Mouse (Mus musculus): Measurements from ENCODE around the gene Adgrl2.

GRCm38 (mm10) chr3:148960215-148960614 lies 30.1 kb downstream of the Adgrl2 start:
- TF ChIP-seq CTCF (IDR thresholded peaks at IDR 0.05) (no peak), EP300 (IDR thresholded peaks at IDR 0.05; ENCODE audit: insufficient read depth, low read depth, low read length) (no peak), POLR2A (IDR thresholded peaks at IDR 0.05; ENCODE audit: insufficient read depth, low read depth, low read length) (no peak)
